Mouse (Mus musculus): ENCODE data around the gene Trpc5.

Trpc5 gene

GRCm38 (mm10) chrX:144335332-144336015 lies 352.5 kb downstream of the Trpc5 start:
- no peak for DNase-seq (ENCODE audit: low spot score in 2 of 2)

All from frontal cortex, postnatal 25 days (tissue).